Mouse (Mus musculus): ENCODE data around the gene Arpc5. TPM values are rescaled to one million over a fixed set of nuclear protein-coding genes. Genes with fewer than 3 reads are reported as not detected.
"Not testable (repeated sequence)": the region's sequence is repeated elsewhere in the genome, so short reads cannot be mapped to it uniquely, and the experiment has no call there.

Arpc5 gene
- total RNA-seq, 2 experiments from 2014 or later, result 81.2 to 86.1 TPM

DNA sequence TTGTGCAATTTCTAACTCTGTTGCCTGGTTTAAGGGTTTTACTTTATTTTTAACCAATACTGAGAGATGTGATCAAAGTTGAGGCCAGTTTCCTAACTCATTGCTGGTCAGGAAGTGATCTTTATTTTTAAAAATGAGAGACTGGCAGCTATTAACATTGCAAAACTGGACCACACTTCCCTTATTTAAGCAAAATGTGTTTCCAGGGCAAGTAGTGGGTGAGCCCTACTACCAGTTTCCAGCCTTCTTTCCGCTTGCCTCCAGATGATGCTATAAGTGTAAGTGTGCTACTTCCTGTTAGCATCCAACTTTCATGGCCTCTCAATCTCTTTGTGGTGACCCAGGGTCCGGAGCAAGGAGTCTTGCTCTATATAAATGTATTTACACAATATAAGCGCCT, 8.3 kb downstream of the Arpc5 start:
- intact Hi-C loops (cut with DNase I); DNase-seq: not testable (repeated sequence)

DNA sequence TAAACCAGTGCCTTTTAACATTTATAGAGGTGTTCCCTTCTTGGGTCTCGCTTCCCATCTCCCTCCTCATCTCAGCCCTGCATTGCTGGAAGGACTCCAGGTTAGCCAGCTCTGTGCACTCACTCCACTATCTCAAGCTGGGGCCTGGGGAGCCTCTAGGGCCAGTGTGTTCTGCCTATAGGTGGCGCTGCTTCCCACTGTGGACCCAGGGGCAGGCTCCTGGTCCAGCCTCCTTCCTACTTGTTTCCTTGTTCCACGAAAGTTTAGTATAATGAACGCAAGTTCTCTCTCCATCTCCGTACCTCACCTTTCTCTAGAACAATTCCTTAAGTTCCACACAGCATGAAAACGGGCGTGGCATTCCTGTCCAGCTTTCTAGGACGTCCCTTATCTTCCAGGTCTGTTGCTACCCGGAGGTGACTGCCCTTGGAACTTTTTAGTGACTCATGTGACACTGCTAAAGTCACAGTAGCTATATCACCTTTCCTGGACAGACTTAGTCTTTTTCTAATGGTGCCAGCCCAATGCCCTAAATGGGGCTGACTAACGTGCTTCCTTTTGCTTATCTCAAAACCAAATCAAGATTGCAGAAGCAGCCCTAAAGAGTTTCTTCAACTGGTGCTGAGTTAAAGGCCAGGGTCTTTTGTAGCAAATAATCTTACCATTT, 12.9 kb downstream of the Arpc5 start:
- peak; percentile 79 to 86 for DNase-seq
- intact Hi-C loops (cut with DNase I), result loop anchor here (1.0 kb wide), 1 partner anchor 125 kb away; no protein-coding TSS in a partner anchor

DNA sequence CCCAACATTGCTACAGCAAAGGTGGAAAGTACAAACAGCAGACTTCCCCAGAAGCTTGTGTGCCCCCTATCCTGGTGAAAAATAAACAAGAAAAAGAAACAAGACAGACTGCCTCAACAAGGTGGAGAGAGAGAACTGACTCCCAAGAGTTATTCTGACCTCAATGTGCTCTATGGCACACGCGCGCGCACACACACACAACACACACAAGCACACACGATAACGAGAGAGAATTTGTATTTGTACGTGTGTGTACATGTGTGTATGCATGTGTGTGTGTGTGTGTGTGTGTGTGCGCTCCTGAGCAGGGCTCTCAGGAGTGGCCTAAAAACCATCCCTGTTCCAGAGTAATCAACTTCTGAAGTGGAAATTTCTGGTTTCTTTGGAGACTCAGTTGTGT, 18.3 kb downstream of the Arpc5 start:
- intact Hi-C loops (cut with DNase I), result no loop called here

DNA sequence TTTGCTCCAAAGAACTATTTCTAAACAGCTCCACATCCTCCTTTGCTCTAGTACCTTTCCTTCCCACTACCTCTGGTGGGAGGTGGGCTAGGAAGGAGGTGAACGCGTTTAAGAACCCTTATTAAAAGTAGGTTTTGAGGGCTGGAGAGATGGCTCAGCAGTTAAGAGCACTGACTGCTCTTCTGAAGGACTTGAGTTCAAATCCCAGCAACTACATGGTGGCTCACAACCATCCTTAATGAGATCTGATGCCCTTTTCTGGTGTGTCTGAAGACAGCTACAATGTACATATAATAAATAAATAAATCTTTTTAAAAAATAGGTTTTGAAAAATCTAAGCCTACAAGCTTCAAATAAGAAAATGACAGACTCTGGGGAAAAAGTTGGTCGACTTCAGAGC, 19.1 kb downstream of the Arpc5 start:
- intact Hi-C loops (cut with DNase I); DNase-seq: not testable (repeated sequence)

More for the DNA sequence above, 18.3 kb downstream of the Arpc5 start:
- DNase-seq, result no peak

DNA sequence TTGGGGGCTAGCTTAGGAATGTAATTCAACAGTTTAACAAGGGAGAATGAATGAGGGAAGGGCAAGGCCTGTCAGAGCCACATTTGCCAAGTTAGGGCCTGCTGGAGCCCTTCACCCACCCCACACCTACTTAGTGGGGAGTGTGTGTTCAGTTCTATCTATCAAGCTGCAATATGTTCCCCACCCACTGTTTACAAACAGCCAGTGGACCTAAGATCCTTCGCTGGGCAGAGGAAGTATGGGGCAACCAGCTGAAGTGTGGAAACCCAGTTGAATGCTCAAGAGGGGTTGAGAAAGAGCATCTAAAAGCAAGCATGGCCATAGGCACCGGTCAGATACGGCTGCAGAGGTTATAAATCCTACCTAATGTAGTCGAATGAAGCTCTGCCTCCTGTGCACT, 20.6 kb downstream of the Arpc5 start:
- intact Hi-C loops (cut with DNase I), result no loop called here
- no peak for DNase-seq

DNA sequence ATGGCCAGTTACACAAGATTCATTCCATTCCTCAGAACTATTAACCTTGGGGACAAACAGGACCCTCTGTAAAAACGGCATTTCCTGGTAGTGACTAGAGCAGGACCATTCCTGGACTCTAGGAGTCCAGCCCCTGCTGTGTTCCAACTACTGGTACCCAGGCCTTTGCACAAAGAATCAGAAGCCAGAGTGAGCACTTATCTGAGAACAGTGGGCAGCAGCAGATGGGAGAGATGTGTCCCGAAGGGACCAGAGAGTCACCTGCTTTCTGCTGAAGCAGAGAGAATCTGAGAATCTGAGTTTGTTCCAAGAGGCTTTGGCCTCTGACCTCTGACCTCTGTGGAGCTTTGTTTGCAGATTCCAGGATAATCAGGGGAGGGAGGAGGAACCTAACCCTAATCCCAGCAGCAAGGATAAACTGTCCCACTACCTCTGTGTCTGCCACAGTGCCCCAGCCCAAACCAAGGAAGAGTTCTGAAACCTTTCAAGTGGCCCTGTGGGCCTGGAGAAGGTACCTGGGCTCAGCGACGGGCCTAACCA, 21.8 kb downstream of the Arpc5 start:
- intact Hi-C loops (cut with DNase I), result no loop called here
- DNase-seq, result no peak

DNA sequence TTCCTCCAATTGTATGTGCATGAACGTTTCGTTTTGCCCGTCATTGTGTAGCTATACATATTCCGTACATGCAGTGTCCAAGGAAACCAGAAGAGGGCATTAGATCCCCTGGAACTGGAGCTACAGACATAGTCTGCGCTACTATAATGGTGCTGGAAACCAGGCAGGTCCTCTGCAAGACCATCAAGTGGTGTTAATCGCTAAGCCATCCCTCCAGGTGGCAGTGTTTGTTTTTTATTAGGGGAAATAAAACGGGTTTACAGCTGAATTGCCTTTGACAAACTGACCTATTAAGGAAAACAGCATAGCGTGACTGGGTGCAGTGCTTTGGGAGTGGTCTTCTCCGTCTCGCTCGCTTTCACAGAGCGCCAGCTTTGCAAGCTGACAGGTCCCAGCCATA, 23.9 kb downstream of the Arpc5 start:
- intact Hi-C loops (cut with DNase I), result loop anchor here (2.0 to 10.0 kb wide), 3 partner anchors 37 to 605 kb away; no protein-coding TSS in a partner anchor
- DNase-seq, result peak; percentile 42 to 54

DNA sequence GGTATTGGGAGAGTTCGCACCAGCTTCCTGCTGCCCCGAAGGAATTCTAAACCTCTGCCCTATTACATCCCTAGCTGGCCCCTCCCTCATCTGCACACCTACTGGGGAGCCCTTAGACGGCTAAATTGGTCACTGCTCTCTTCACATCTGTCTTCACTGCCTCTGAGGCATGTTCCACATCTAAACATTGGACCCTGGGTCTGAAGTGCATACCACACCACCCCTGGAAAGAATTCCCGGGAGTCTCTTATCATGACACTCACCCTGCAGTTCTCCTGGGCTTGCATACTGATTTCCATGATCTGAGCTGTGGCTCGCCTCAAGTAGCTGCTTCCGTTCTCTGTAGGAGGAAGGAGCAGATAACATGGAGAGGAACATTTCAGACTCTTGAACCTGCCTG, 24.5 kb downstream of the Arpc5 start:
- no peak for DNase-seq
- intact Hi-C loops (cut with DNase I), result loop anchor here (2.0 to 10.0 kb wide), 3 partner anchors 36 to 604 kb away; no protein-coding TSS in a partner anchor

DNA sequence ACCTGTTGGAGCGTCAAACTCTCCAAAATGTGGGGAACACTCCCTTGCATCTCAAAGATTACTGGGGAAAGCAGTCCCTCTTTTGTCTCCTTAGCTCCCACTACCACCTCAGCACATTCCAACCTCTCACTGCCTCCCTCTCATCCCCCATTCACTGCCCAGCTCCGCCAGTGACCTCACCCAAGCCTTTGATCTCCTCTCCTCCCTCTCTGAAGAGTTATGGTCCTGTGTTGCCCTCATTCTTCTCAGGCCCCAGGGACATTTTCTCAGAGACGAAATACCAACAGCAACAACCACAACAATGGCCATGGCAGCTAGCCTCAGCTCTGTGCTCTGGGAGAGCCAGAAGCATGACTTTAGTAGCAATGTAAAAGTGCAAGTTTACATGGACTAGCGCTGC, 24.9 kb downstream of the Arpc5 start:
- DNase-seq, result no peak
- intact Hi-C loops (cut with DNase I), result loop anchor here (2.0 to 10.0 kb wide), 3 partner anchors 36 to 604 kb away; no protein-coding TSS in a partner anchor

DNA sequence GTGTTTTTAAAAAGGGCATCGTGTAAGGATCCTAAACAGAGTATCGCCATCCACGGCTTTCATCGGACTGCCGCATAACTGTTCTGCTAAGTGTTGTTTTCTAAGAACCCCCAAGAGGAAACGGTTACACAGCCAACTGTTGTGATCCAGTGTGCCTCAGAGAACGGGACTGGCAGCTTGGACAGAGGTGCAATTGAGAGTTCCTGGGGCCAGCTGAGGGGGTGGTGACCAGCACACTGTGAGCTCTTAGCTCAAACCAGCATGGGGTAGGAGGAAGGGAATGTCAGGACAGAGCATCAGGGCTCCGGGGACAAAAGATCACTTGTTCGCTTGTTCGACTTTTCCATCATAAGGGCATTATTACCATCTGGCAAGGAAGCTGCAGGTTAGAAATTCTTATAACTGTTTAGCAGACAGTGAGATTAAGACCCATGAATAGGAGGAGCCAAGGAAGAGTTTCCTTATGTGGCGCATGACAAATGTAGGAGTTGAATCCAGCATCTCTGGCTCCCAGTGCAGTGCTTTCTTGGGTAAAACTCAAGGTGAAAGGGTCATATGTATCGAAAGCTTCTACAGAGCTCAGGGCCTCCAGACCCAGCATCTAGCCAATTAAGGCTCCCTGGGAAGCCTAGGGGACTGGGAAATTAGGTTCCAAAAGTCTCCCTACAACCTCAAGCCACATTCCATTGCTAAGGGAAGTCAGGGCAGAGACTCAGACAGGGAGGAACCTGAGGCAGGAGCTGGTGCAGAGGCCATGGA, 26.6 kb downstream of the Arpc5 start:
- intact Hi-C loops (cut with DNase I), result loop anchor here (5.0 to 10.0 kb wide), 2 partner anchors 34 to 602 kb away; no protein-coding TSS in a partner anchor
- no peak for DNase-seq

DNA sequence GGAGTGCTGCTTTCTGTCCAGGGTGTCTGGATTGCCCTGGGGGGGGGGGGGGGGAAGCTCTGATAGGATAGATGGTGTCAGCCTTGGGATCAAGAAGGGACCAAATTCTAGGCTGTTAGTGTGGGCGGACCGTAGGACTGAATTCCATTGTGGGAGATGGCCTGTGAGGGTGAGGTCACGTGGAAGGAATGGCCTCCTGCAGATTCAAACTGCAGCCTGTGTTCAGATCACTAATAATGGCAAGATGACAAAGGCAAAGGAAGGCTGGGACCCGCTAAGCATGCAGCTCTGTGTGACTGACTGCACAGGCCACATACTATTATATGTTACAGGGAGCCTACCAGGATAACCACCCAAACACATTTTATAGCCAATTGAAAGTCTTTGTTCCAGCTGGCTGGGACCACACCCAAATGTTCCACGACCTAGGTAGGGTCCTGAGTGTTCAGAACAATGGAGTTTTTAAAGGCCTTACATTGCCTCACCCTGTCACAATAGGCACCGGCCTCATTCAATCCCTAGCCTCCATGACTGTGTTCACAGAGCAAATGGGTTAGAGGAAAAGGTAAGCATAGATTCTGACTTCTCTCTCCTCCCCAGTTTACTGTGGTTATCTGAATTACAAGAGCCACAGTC, 27.3 kb downstream of the Arpc5 start:
- intact Hi-C loops (cut with DNase I), result loop anchor here (5.0 to 10.0 kb wide), 2 partner anchors 34 to 601 kb away; no protein-coding TSS in a partner anchor
- no peak for DNase-seq

DNA sequence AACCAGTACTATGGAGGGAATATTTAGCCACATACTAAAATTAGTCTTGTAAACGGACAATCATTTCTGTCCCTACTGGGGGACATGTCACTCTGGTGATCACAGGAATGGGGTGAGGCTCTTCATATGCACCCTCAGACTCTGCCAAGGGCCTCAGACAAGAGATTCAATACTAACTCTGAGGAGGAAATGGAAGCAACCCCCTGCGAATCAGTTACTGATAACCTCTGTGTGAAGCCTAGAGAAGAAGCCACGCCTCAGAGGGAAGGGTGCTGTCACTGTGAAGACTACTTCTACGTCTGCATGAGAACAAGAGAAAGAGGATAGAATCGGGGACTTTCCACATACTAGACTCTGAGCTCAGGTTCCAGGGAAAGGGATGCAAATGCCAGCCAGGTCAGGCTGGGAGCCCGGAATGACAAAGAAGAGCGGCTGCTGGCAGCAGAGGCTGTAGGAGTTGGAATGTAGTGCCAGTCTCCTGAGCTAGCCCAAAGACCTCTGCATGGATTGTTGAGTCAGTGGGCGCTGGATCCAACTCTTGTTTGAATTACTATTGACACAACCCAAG, 29.4 kb downstream of the Arpc5 start:
- DNase-seq, result no peak
- intact Hi-C loops (cut with DNase I), result loop anchor here (10.0 kb wide), 1 partner anchor 599 kb away; no protein-coding TSS in a partner anchor

DNA sequence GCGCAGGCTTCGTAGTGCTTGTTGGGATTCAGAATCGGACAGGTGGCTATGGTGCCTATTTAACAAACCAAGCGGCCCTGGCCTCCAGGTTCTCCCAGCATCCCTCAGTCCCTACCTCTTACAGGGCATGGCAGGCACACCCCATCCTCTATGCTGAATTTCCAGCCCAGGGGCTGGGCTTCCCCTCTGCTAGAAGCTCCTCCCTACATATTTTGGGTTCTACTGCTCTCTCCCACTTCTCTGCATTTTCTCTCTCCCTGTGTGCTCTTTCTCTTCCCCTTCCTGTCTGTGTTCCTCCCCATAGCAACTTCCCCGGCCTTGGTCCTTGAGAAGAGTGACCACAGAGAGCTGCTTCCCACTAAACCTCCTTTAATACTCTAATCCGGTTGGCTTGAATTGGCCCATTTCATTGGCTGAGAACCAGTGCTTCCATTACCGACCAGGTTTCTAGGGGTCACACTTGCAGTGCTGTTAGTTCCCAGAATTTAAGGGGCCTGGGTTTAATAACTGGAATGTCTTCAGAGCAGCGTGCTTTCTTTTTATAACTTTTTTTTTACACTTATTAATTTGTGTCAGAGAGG, 30.4 kb downstream of the Arpc5 start:
- DNase-seq, result no peak
- intact Hi-C loops (cut with DNase I), result loop anchor here (10.0 kb wide), 1 partner anchor 598 kb away; no protein-coding TSS in a partner anchor

DNA sequence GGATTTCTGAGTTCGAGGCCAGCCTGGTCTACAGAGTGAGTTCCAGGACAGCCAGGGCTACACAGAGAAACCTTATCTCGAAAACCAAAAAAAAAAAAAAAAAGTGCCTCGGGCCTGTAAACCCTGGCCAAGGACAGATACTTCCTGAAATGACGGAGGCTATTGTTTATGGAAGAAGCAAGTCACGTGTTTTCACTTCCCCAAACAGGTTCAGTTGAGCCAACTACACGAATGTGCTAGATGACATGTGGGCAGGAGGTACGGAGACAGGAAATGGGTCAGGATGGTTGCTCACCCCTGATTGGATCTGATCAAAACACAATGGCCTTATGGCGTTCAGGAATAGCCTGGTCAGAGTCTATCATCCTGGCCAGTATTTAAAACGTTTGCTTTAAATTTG, 31.8 kb downstream of the Arpc5 start:
- intact Hi-C loops (cut with DNase I), result loop anchor here (10.0 kb wide), 1 partner anchor 597 kb away; no protein-coding TSS in a partner anchor
- DNase-seq, result no peak

DNA sequence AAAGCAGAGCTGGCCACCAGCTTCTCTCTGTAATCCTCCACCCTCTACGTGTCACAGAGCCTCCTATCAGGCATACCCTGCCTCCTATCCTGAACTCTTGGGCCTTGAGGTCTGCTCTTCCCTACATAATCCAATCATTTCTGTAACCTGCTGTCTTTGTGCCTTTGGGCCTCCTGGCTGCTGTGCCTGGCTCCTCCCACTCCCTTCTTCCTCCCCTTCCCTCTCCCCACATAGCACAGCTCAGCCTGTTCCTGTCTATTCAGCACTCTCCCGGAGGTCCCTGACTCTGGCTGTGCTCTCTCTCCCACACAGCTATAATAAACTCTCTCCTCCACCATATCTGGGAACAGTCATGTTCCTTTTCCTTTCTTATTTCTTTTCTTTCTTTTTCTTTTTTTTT, 33.6 kb downstream of the Arpc5 start, which contains the start of gene Ncf2:
Gene Ncf2 (plus strand): TSS at position 298 of the 400 bp plus-strand sequence.
- DNase-seq, result peak in 1 of 2 experiments; percentile 34
- intact Hi-C loops (cut with DNase I), result loop anchor here (10.0 kb wide), 1 partner anchor 595 kb away; no protein-coding TSS in a partner anchor

DNA sequence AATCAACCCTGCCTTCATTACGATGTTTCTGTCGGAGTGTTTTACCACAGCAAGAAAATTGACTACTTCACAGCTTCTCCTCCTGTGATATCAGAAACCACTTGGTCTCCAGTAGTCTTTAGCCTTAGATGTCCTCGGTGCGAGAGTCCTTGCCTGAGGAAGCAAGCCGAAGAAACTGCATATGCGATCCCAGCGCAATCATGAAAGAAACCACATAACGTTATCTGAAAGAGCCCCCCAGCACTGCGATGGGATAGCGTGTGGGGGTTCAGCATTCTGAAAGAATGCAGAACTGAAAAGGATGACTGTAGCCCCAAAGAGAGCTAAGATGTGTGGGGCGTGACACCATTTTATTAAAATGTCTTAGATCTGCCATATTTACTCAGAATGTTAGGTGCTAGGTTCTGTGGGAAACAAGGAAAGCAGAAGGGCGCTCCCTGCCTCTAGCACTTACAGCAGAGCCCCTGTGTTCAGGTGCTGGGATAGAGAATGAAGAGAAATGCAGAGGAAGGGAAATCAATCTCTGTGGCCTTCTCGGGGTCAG, 34.4 kb downstream of the Arpc5 start:
- intact Hi-C loops (cut with DNase I), result no loop called here

DNA sequence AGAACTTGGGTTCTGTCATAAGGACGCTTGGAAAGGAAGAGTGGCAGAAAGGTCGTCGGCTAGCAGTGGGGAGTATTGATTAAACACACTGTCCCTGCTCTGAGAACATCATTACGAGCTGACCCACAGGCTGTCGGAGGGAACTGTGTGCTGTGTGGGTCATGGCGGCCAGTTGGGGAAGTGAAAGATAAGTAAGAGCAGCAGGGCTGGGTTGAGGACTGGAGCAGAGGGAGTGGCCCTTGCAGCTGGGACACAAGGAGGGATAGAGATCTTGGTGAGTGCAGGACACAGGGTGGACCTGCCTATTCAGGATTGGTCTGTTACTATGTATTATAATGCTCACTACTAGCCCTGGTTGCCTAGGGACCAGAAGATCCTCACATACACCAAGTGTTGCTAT, 38.6 kb downstream of the Arpc5 start:
- intact Hi-C loops (cut with DNase I), result no loop called here
- no peak for DNase-seq

More for the DNA sequence above, 34.4 kb downstream of the Arpc5 start:
- no peak for DNase-seq

DNA sequence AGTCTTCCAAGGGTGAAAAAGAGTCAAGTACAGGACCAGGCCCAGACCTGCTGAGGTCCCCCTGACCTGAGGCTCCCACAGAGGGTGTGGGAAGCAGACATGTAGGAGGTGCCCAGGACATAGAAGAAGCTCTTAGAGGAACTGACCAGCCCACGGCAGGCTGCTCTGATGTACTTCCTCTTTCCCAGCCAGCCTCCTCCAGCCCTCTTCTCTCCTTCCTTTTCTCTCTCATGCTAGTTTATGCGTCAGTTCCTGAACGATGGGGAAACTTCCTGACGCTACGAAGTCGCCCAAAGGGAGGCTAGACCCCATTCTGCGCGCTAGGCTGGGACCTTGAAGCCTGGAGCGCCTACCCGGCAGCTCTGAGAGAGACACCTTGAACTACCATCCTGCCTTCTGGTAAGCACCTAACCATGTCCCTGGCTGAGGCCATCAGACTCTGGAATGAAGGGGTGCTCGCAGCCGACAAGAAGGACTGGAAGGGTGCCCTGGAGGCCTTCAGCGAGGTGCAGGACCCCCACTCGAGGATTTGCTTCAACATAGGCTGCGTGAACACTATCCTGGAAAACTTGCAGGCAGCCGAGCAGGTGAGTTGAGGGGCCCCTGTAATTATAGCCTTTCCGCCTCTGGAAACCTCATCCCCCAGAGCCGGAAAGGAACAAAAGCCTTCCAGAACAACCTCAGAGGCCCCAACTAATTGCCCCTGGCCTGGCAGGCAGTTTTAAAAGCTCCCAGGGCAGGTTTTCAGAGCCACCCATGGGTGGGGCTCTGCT, 41.5 kb downstream of the Arpc5 start:
- no peak for DNase-seq
- intact Hi-C loops (cut with DNase I), result no loop called here

DNA sequence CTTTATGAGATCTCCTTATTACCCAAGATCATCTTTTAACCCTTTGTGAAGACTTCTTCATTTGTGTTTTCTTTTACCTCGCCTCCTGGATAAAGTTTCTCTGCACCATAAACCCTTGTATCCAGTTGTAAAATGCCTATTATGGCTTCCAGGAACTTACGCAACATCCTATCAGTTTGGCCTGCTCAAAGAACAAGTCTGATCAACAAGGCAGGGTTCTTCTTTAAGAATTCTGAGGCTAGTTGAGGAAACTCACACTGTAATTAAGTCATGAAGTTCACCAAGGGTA, 42.0 kb downstream of the Arpc5 start:
- DNase-seq, result no peak
- intact Hi-C loops (cut with DNase I), result no loop called here

Data from heart, postnatal 10 days (tissue).